Mouse (Mus musculus): ENCODE data around the gene Sct.
"Not testable (repeated sequence)": the region's sequence is repeated elsewhere in the genome, so short reads cannot be mapped to it uniquely, and the experiment has no call there.

The Sct gene

DNA sequence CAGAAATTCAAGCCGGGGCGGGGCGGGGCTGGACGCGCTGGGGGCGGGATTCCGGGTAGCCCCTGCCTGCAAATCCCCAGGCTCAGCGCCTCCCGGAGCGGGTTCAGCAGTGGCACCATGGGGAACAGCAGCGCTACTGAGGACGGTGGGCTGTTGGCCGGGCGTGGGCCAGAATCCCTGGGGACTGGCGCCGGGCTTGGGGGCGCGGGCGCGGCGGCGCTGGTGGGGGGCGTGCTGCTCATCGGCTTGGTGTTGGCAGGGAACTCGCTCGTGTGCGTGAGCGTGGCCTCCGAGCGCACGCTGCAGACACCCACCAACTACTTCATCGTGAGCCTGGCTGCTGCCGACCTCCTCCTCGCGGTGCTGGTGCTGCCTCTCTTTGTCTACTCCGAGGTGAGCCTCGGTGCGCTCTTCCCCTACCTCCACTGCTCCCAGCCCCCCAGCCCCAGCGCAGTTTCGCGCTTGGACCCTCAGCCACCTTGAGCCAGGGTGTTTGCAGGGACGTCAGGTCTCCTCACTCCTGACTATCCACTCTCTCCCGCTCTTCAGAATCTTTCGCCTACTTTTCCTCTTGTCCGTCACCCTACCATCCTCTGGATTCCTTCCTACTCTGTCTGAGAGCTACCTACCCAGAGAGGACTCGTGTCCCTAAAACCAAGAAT lies 13.1 kb upstream of the Sct start, which contains the start of gene Drd4:
Drd4 (plus strand) TSS at position 86 of the 662 bp plus-strand sequence.
- peak; percentile 71 for DNase-seq (ENCODE audit: extremely low spot score, low spot score)

DNA sequence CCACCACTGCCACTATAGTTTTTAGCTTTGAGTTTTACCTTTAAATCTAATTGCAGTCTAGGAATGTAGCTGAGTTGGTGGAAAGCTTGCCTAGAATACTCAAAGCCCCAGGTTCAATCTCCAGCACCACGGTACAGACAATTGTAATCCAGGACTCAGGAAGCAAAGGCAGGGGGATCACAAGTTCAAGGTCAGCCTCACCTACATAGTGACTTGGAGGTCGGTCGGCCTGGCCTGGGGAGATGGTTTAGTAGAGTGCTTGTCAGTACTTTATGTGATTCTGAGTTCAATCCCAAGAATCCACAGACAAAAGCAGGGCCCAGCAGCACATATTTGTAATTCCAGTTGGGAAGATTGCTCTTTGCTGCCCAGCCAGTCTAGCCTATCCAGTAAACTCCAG lies 9.1 kb upstream of the Sct start:
- DNase-seq (ENCODE audit: extremely low spot score, low spot score) = no peak

GRCm38 (mm10) chr7:141282756-141283155 lies 3.8 kb upstream of the Sct start:
- no peak for DNase-seq (ENCODE audit: extremely low spot score, low spot score)

DNA sequence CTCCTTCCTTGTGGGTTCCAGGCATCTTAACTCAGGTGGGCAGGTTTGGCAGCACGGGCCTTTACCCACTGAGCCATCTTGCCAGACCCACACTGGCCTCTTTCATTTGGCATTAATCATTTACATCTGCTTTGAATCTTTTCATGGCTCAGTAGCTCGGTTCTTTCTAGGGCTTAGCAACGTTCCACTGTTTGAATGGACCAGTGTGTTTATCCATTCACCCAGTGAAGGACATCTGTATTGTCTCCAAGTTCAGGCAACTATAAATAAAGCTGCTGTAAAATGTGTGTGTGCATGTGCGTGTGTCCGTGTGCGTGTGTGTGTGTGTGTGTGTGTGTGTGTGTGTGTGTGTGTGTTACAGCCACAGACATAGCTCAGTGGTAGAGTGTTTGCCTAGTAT lies 2.5 kb upstream of the Sct start:
- DNase-seq (ENCODE audit: extremely low spot score, low spot score) = no peak

DNA sequence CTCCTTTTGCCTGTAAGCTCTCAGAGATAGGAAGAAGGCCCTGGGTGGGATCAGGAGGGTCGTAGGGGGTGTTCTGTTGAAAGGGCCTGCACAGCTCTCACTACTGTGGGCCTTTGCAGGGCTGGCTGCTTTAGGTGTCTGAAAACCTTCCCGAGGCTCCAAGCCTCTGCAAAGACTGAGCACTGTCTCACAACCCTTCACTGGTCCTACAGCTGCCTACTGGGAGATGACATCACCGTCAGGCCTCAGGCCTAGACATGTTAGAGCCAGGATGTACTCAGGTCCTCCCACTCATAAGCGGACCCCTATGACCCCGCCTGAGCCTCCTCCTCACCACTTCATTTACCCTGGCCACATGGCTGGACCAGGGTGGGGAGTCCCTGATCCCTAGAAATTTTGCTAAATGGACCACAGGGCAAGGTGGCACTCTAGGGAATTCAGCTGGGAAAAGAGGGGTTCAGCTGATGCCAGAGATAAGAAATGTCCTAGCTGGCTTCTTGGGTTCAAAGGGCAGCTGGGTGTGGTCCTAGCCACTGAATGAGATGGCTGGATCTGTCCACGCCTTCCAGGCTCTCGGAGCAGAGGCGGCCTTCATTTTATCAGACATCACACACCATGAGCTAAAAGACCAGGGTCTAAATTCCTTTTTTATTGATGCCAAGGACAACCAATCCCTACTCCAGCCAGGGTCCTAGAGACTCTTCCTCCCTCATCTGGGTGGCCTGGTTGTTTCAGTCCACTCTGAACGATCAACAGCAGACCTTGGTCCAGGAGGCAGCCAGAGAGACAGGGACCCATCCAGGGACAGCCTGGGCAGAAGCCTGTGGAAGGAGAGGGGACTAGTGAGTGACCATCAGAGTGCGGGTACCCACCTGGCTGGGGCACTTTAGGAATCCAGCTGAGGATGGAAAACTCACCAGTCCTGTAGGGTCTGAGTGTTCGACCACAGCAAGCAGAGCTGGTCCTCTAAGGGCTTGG lies 943 bp downstream of the Sct start:
- no peak for DNase-seq (ENCODE audit: extremely low spot score, low spot score)

GRCm38 (mm10) chr7:141276546-141276945 lies 2.4 kb downstream of the Sct start, which contains the start of gene Cdhr5:
Gene Cdhr5, minus strand, starts transcription at chr7:141276786.
- DNase-seq (ENCODE audit: extremely low spot score, low spot score) = no peak

- no peak for DNase-seq (ENCODE audit: extremely low spot score, low spot score)
Observed at GRCm38 (mm10) chr7:141275356-141275755, 3.6 kb downstream of the Sct start.

DNA sequence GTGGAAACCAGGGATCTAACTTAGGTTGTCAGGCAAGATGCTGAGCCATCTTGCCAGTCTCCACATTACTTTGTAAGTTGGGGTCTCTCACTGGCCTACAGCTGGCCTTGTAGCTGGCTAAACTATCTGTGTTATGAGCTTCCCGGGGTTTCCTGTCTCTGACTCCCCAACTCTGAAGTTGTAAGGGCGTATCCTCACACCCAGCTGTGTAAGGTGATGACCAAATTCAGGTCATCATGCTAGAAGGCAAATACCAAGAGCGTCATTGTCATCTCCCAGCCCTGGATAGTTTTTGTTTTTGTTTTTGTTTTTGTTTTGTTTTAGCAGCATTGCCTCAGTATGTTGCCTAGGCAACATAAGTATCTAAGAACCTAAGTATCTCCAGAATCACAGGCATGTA lies 8.3 kb downstream of the Sct start:
- DNase-seq (ENCODE audit: extremely low spot score, low spot score) = no peak

DNA sequence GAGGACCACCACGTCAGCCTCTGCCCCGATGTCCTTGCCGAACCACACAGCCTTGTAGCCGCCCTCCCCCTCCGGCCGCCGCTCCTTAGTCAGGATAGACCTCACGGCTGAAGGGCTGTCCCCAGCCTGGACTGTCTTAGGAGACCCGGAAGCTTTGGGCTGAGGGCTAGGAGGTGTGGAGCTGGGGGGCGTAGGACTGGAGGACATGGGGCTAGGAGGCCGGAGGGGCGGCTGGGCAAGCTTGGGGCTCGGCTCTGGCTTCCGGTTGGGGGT lies 9.7 kb downstream of the Sct start:
- DNase-seq (ENCODE audit: extremely low spot score, low spot score) = no peak

GRCm38 (mm10) chr7:141268466-141269272 lies 10.3 kb downstream of the Sct start:
- DNase-seq (ENCODE audit: extremely low spot score, low spot score) = no peak

DNA sequence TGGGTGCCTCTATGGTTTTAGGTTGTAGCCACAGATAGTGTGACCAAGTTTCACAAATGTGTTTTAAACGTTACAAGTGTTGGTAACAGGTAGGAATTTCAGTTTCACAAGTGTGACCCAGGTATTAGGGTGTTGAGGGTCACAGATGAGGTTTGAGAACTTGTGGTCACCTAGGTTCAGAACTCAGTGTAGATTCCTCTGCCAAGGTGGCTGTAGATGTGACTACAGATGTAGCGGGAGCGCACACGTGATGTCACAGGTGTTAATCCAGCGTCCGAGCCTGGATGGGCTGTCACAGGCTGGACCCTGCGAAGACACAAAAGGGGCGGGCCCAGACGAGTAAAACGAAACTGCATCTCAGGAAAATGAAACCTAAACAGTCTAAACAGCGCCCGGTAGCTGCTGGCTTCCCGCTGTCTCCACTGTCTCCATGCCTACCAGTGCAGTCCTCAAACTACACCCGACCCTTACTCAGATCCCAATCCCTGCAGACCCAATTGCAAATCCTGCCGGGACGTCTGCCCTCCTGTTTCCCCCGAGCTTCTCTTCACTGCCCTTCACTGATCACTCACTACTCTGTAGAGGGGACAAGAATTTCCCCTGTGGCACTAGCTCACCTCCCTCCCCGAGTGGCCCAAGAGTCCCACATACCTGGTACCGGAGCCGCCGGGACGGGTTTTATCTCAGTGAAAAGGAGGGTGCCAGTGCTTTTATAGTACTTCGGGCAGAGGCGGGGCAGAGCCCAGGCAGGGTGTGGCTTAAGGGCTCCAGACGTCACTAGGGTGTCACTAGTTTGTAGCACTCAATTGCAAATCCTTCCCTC lies 13.0 kb downstream of the Sct start, which contains the start of gene Irf7:
Irf7 (minus strand) TSS at position 743 of the 823 bp plus-strand sequence.
- DNase-seq (ENCODE audit: extremely low spot score, low spot score) = peak; percentile 29

- DNase-seq (ENCODE audit: extremely low spot score, low spot score) = peak; percentile 25
Observed at GRCm38 (mm10) chr7:141265411-141265738, 13.6 kb downstream of the Sct start.

DNA sequence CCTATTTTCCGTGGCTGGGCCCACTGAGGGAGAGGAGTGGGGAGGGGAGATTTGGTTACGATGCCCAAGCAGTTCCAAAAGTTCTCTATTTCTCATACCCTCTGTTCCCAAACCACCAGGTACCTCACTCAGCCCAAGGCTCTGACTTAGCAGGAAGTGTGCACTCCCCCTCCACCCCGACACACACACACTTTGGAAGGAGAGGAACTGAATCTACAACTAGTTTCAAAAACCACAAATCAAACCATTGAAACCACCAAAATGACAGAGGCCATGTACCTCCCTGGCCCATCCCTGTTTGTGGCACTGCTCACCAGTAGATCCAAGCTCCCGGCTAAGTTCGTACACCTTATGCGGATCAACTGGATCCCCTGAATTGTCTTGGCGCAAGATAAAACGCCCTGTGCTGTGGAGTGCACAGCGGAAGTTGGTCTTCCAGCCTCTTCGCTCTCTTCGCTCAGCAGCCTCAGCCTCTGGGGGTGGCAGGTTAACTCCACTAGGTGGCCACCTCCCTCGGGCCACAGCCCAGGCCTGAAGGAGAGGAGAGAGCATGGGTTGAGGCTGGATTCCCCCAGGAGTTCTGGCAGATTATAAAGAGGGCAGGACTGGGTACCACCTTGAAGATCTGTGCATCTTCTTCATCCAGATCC lies 14.0 kb downstream of the Sct start:
- peak; percentile 39 for DNase-seq (ENCODE audit: extremely low spot score, low spot score)

DNA sequence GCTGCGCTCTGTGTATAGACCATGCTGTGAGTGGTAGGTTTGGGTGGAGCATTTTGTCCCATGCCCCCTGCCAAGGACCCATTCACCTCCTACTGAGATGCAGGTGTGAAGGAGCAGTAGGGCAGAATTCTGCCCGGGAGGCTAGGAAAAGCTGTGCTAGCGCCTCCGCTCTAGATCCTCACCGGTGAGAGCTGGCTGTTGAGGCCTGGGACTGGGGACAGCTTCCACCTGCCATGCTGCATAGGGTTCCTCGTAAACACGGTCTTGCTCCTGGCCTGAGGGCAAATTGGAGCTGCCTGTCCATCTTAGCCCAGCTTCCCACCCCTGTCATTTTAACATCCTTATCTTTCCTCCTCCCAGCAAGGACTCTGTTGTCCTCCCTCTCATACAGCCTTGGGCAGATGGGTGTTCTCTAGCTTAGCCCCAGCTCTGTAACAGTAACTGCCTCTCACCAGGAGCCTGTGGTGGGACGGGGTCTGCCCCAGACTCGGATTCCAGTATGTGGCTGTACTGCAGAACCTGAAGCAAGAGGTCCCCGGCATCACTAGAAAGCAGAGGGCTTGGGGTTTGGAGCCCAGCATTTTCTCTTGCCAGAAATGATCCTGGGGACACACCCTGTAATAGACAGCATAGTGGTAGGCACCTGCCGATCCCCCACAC lies 14.8 kb downstream of the Sct start:
- DNase-seq (ENCODE audit: extremely low spot score, low spot score) = no peak

DNA sequence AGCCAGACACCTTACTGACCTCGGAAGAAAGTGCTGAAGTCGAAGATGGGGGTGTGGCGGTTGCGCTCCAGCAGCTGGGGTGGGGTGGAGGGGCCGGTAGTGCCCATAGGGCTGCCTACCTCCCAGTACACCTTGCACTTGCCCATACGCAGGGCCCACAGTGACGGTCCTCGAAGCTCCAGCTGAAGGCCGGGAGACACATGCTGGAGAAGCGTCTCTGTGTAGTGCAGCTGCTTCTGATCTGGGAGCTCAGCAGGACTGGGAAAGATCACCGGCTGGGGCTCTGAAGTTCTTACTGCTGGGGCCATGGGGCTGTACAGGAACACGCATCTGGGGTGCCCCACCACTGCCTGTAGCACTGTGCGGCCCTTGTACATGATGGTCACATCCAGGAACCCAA lies 15.3 kb downstream of the Sct start:
- no peak for DNase-seq (ENCODE audit: extremely low spot score, low spot score)

- no peak for DNase-seq (ENCODE audit: extremely low spot score, low spot score)
Observed at GRCm38 (mm10) chr7:141261480-141261879, 17.5 kb downstream of the Sct start.

DNA sequence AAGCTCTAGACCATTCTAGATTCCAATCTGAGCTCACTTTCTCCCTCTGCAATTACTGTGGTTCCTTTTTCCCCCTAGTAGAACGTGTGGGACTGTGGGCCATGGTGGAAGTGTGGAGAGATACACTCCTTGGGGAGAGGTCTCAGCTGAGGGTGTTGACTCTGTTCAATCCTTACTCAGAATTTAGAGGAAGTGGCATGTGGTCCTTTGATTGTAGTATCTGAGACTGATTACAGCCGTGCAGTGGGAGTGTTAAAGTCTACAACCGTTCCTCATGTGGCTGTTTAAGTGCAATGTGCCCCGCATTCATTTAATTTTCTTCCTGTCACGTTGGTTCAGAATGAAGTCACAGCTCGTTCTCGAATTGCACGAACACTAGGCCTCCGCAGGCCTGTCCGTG lies 22.8 kb downstream of the Sct start:
- no peak for DNase-seq (ENCODE audit: extremely low spot score, low spot score)

- not testable (repeated sequence) for DNase-seq (ENCODE audit: extremely low spot score, low spot score)
Observed at GRCm38 (mm10) chr7:141250486-141250885, 28.4 kb downstream of the Sct start.

GRCm38 (mm10) chr7:141231551-141231950 lies 47.4 kb downstream of the Sct start:
- no peak for DNase-seq (ENCODE audit: extremely low spot score, low spot score)

GRCm38 (mm10) chr7:141231111-141231510 lies 47.8 kb downstream of the Sct start:
- no peak for DNase-seq (ENCODE audit: extremely low spot score, low spot score)
